ENCODE assay signal across 7 mouse cellular contexts in genomic region chr5:143526698-143527331, GRCm38 (mm10). TPM values are rescaled to one million over a fixed set of nuclear protein-coding genes. Genes with fewer than 3 reads are reported as not detected.
DNase-seq lines count a peak whose midpoint lies in the region; ATAC-seq lines count a peak whose summit lies in the region.

No protein-coding gene starts in this region.

- H3K79me2 ChIP-seq in macrophage (ENCODE audit: inconsistent target): peaks cover 56% of the 10 kb centered on the region

- H3K4me1 ChIP-seq in forebrain, embryonic 13.5 days: peaks cover 28% of the 10 kb centered on the region
- H3K4me1 ChIP-seq in kidney, embryonic 14.5 days (ENCODE audit: control insufficient read depth, insufficient read depth, low read length): peaks cover 24% of the 10 kb centered on the region

- peak overlapping the region; percentile 99 for H3K9ac ChIP-seq in forebrain, embryonic 13.5 days
- H3K9ac ChIP-seq in kidney, embryonic 14.5 days (ENCODE audit: low read depth, low read length): peak overlapping the region; percentile 100

- 0 out of 2 replicates have a peak, but pooled peaks cover 8% of the 10 kb centered on the region for H3K36me3 ChIP-seq in forebrain, embryonic 13.5 days (ENCODE audit: poor library complexity, severe bottlenecking)
- H3K36me3 ChIP-seq in kidney, embryonic 14.5 days (ENCODE audit: control insufficient read depth, insufficient read depth, low read length): no peaks in the 10 kb centered on the region
- H3K36me3 ChIP-seq in macrophage (ENCODE audit: inconsistent target): no peaks in the 10 kb centered on the region

- no peak for ATAC-seq in forebrain, embryonic 13.5 days
- ATAC-seq in kidney, embryonic 14.5 days (ENCODE audit: low FRiP score, low TSS enrichment): no peak

- WGBS in forebrain, embryonic 13.5 days: 9% methylated on average over 28 of the region's 28 CpGs
- WGBS in kidney, embryonic 14.5 days: under 1% methylated on average over 28 of the region's 28 CpGs
- 1% methylated on average over 28 of the region's 28 CpGs for WGBS in macrophage (ENCODE audit: missing documents)

- peak; percentile 23 to 43 for DNase-seq in CD8-positive naive resting alpha-beta T cell, adult 2 months (ENCODE audit: low read depth in 2 of 2, low spot score in 2 of 2)
- peak; percentile 51 for DNase-seq in Muller cell, postnatal 12 days (ENCODE audit: inconsistent ontology term)
- peak; percentile 38 to 54 for DNase-seq in spleen, postnatal 36 days (ENCODE audit: low spot score in 2 of 2)
- no peak for DNase-seq in c-Kit-positive CD71-positive TER-119-positive erythroid progenitor cells, embryonic 14.5 days (ENCODE audit: low spot score)

- H3K27me3 ChIP-seq in forebrain, embryonic 13.5 days: no peaks in the 10 kb centered on the region
- no peaks in the 10 kb centered on the region for H3K27me3 ChIP-seq in kidney, embryonic 14.5 days (ENCODE audit: control insufficient read depth, insufficient read depth, low read length)

- H3K4me2 ChIP-seq in forebrain, embryonic 13.5 days: peak overlapping the region; percentile 93
- H3K4me2 ChIP-seq in kidney, embryonic 14.5 days (replicated peaks; ENCODE audit: low read depth, low read length): peak overlapping the region; percentile 53

- peak overlapping the region; percentile 14; the same call in 1 of the 2 replicates for H3K27ac ChIP-seq in forebrain, embryonic 13.5 days
- peak overlapping the region; percentile 99 for H3K27ac ChIP-seq in kidney, embryonic 14.5 days (ENCODE audit: low read depth, low read length)
- H3K27ac ChIP-seq in macrophage: peak overlapping the region; percentile 81

- H3K9me3 ChIP-seq in forebrain, embryonic 13.5 days (replicated peaks): no peaks in the 10 kb centered on the region
- no peaks in the 10 kb centered on the region for H3K9me3 ChIP-seq in kidney, embryonic 14.5 days (ENCODE audit: control insufficient read depth, low read length)

- H3K4me3 ChIP-seq in forebrain, embryonic 13.5 days: peak overlapping the region; percentile 99
- H3K4me3 ChIP-seq in kidney, embryonic 14.5 days (ENCODE audit: low read length): peak overlapping the region; percentile 98
- peak overlapping the region; percentile 84 for H3K4me3 ChIP-seq in macrophage (ENCODE audit: inconsistent target)

RNA-seq across cellular contexts. Expression of gene Rac1, which starts 1.0 kb away (rescaled TPM):
- 322 and 336 TPM in 2 replicates for polyA plus RNA-seq in forebrain, embryonic 13.5 days (2015; fragmentation: Nextera tagmentation; extraction: Ambion mirVana)
- polyA plus RNA-seq in kidney, embryonic 14.5 days (2014; fragmentation: Nextera tagmentation; extraction: Ambion mirVana): 439 and 578 TPM in 2 replicates
- total RNA-seq in macrophage (2018; cell fraction: chromatin; rRNA removed): 10 to 100 TPM; 22.2 to 51.5 (median 32.3) TPM
- 100 to 1,000 TPM; 391 to 490 (median 447) TPM for total RNA-seq in macrophage (2018; cell fraction: cytosol; rRNA removed)
- total RNA-seq in macrophage (2018; cell fraction: nucleus; rRNA removed): 100 to 1,000 TPM in 21 of 26 experiments, 10 to 100 TPM in 5; 55.5 to 260 (median 146) TPM
- 386 to 538 TPM (median 421 TPM) in 3 replicates for polyA plus RNA-seq in macrophage (2018)

Comparison
In these comparisons a context has a peak if more than half of its experiments do, and no peak if none do; other contexts are left out.
1. H3K27ac ChIP-seq: peak in every context shown above with its lines; median percentile 99 in kidney, embryonic 14.5 days; 81 in macrophage; 14 in forebrain, embryonic 13.5 days.